Mouse (Mus musculus) midbrain, embryonic 11.5 days (tissue): ENCODE results near the gene Olfr556. TPM values are rescaled to one million over a fixed set of nuclear protein-coding genes. Genes with fewer than 3 reads are reported as not detected.

ENCODE experiments used
- ATAC-seq: fragments of 200-750 bp; cut with Nextera tagmentation; 2 replicates; pipeline ENCODE4 v1.8.0; 2017; ENCODE audit warnings: moderate TSS enrichment, moderate library complexity; ENCODE audit not compliant: low FRiP score
- DNase-seq: peaks from one replicate; pipeline ENCODE4 v3.0.0; 2015; ENCODE audit warnings: low spot score; ENCODE audit errors: missing footprints
- H3K27ac ChIP-seq: fragments of 300-500 bp; sonication (generic); 2 replicates; pipeline ENCODE4 v1.5.1; 2014; ENCODE audit warnings: low read depth, low read length
- H3K27me3 ChIP-seq: fragments of 300-500 bp; sonication (generic); 2 replicates; pipeline ENCODE4 v1.6.1; 2014; ENCODE audit warnings: mild to moderate bottlenecking, low read length, moderate library complexity, mixed read lengths; ENCODE audit not compliant: control insufficient read depth, insufficient read depth
- H3K36me3 ChIP-seq: fragments of 300-500 bp; sonication (generic); 2 replicates; pipeline ENCODE4 v1.6.1; 2014; ENCODE audit warnings: mild to moderate bottlenecking, low read length, moderate library complexity, mixed read lengths; ENCODE audit not compliant: control insufficient read depth, insufficient read depth
- H3K4me1 ChIP-seq: fragments of 300-500 bp; sonication (generic); 2 replicates; pipeline ENCODE4 v1.6.1; 2014; ENCODE audit warnings: low read length; ENCODE audit not compliant: control insufficient read depth, insufficient read depth
- H3K4me2 ChIP-seq: fragments of 300-500 bp; sonication (generic); 2 replicates; pipeline ENCODE4 v1.6.1; 2014; ENCODE audit warnings: mild to moderate bottlenecking, moderate library complexity
- H3K4me3 ChIP-seq: fragments of 300-500 bp; sonication (generic); 2 replicates; pipeline ENCODE4 v1.5.1; 2014; ENCODE audit warnings: low read depth, low read length
- H3K9ac ChIP-seq: fragments of 300-500 bp; sonication (generic); 2 replicates; pipeline ENCODE4 v1.6.1; 2014; ENCODE audit warnings: low read length
- H3K9me3 ChIP-seq: fragments of 300-500 bp; sonication (generic); 2 replicates; pipeline ENCODE4 v1.6.1; 2016; ENCODE audit warnings: low read length; ENCODE audit not compliant: control insufficient read depth
- WGBS: fragments of 180-500 bp; shearing (Covaris S2); extraction: QIAGEN DNeasy Blood & Tissue Kit; methylation state at CpG from one replicate; pipeline ENCODE4 v1.1.7; 2014; 5-methylcytosine and 5-hydroxymethylcytosine counted together
- polyA plus RNA-seq: library from polyadenylated mRNA; unstranded; fragments of >200 nt; fragmentation: Nextera tagmentation; extraction: Ambion mirVana; gene quantifications from 2 replicates; pipeline ENCODE4 v1.2.1, GENCODE M21; 2014

Gene Olfr556
- polyA plus RNA-seq, 1 experiment from 2014 or later = not detected

DNA sequence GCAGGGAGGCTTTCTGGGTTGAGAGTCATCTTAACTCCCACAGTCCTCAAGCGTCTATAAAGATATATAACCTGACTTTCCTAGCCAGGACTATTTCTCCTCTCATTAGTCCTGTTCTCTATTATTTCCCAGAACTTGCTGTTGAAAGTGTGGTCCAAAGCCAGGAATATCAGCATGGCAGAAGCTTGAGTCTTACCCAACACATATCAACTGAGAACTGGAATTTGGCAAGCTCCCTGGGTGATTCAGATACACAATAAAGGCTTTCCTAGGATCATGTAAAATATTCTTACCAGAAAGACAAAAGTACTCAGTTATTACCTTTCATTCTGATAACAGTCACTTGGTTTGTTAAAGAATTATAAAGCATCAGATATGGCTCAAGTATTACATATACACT lies 17.2 kb downstream of the Olfr556 start:
- no peak for DNase-seq
- Histone ChIP-seq H3K9me3 (no peaks in the 10 kb centered on the region), H3K4me1 (no peaks in the 10 kb centered on the region), H3K36me3 (no peaks in the 10 kb centered on the region), H3K4me3 (no peak overlapping the region), H3K4me2 (no peak overlapping the region), H3K27me3 (no peaks in the 10 kb centered on the region), H3K9ac (no peak overlapping the region), H3K27ac (no peak overlapping the region)
- 89% methylated on average over 1 of the region's 1 CpGs for whole genome bisulfite sequencing
- ATAC-seq = no peak

- no peaks in the 10 kb centered on the region for H3K27me3 ChIP-seq
- H3K9me3 ChIP-seq = no peaks in the 10 kb centered on the region
- H3K4me1 ChIP-seq = no peaks in the 10 kb centered on the region
- H3K4me2 ChIP-seq = peak within 1 kb of the TSS; percentile 61
- no peak within 1 kb of the TSS for H3K27ac ChIP-seq
- peak within 1 kb of the TSS; percentile 76 for H3K9ac ChIP-seq
- WGBS = under 1% methylated on average over 35 of the region's 40 CpGs
- peak within 1 kb of the TSS; percentile 48 for H3K4me3 ChIP-seq
- no peaks in the 10 kb centered on the region for H3K36me3 ChIP-seq
- ATAC-seq (peak; percentile 100), DNase-seq (peak; percentile 97)
Observed at GRCm38 (mm10) chr7:102686944-102687501, 22.3 kb downstream of the Olfr556 start, which contains the start of gene Trim68. Trim68 (minus strand) TSS chr7:102687327.

GRCm38 (mm10) chr7:102695358-102696125 lies 30.8 kb downstream of the Olfr556 start, which contains the start of gene Olfr557:
Olfr557 (plus strand) TSS chr7:102695910.
- no peaks in the 10 kb centered on the region for H3K4me1 ChIP-seq
- H3K27ac ChIP-seq = no peak within 1 kb of the TSS
- H3K4me2 ChIP-seq = no peak within 1 kb of the TSS
- no peaks in the 10 kb centered on the region for H3K36me3 ChIP-seq
- ATAC-seq = 0 out of 2 replicates have a peak, but pooled peaks have one; percentile 33
- H3K27me3 ChIP-seq = no peaks in the 10 kb centered on the region
- 82% methylated on average over 5 of the region's 5 CpGs for WGBS
- H3K9ac ChIP-seq = no peak within 1 kb of the TSS
- DNase-seq = peak; percentile 85
- no peaks in the 10 kb centered on the region for H3K9me3 ChIP-seq
- H3K4me3 ChIP-seq = no peak within 1 kb of the TSS

DNA sequence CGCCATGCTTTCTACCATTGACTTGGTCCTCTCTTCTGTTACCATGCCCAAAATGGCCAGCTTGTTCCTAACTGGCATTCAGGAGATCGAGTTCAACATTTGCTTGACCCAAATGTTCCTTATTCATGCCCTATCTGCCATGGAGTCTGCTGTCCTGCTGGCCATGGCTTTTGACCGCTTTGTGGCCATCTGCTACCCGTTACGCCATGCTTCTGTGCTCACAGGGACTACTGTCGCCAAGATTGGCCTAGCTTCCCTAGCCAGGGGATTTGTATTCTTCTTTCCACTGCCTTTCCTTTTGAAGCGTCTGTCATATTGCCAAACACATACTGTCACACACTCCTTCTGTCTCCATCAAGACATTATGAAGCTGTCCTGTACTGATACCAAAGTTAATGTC lies 33.8 kb downstream of the Olfr556 start:
- H3K9me3 ChIP-seq = no peaks in the 10 kb centered on the region
- WGBS = 88% methylated on average over 7 of the region's 7 CpGs

DNA sequence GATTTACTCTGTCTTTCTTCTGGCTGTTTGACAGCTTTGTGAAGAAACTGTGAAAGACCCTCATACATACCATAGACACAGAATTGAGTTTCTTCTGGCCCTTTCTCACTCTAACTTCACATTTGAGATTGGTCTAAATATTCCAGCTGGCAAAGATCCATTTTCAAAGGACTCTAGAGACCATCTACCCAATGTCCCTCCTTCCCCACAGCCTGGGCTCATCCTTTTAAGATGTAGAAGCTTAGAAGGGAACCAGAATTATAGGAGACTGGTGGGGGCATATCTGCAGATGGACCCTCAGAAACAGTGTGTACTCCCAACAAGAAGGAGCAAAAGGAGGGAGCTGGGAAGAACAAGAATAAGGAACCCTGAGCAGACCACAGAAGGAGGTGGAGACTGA lies 37.2 kb downstream of the Olfr556 start, which contains the start of gene Olfr558:
Olfr558 (plus strand) TSS at position 301 of the 400 bp plus-strand sequence.
- ATAC-seq (no peak), DNase-seq (no peak)
- H3K4me1 ChIP-seq = no peaks in the 10 kb centered on the region
- no peak within 1 kb of the TSS for H3K4me3 ChIP-seq
- no peak within 1 kb of the TSS for H3K4me2 ChIP-seq
- H3K9ac ChIP-seq = no peak within 1 kb of the TSS
- H3K27me3 ChIP-seq = no peaks in the 10 kb centered on the region
- H3K27ac ChIP-seq = no peak within 1 kb of the TSS
- H3K9me3 ChIP-seq = no peaks in the 10 kb centered on the region
- H3K36me3 ChIP-seq = no peaks in the 10 kb centered on the region

More for the DNA sequence above, 33.8 kb downstream of the Olfr556 start:
- H3K9ac ChIP-seq = no peak overlapping the region
- no peak for ATAC-seq
- no peak overlapping the region for H3K27ac ChIP-seq
- no peak overlapping the region for H3K4me3 ChIP-seq
- no peak for DNase-seq
- H3K36me3 ChIP-seq = no peaks in the 10 kb centered on the region
- no peaks in the 10 kb centered on the region for H3K27me3 ChIP-seq
- H3K4me1 ChIP-seq = no peaks in the 10 kb centered on the region
- no peak overlapping the region for H3K4me2 ChIP-seq

GRCm38 (mm10) chr7:102718970-102719369 lies 54.3 kb downstream of the Olfr556 start, which contains the start of gene Olfr33:
Olfr33 (minus strand) TSS chr7:102719070.
- no peak within 1 kb of the TSS for H3K27ac ChIP-seq
- DNase-seq = no peak
- ATAC-seq = no peak
- H3K9me3 ChIP-seq = no peaks in the 10 kb centered on the region
- H3K9ac ChIP-seq = no peak within 1 kb of the TSS
- H3K27me3 ChIP-seq = no peaks in the 10 kb centered on the region
- no peaks in the 10 kb centered on the region for H3K4me1 ChIP-seq
- no peak within 1 kb of the TSS for H3K4me3 ChIP-seq
- WGBS = 42% methylated on average over 1 of the region's 1 CpGs
- H3K36me3 ChIP-seq = no peaks in the 10 kb centered on the region
- no peak within 1 kb of the TSS for H3K4me2 ChIP-seq

Other genes starting within 250 kb of the Olfr556 start
- gene Rrm1, start 223.2 kb upstream of the Olfr556 start, polyA plus RNA-seq = 234 and 249 TPM in 2 replicates
- gene Olfr543, start 183.2 kb upstream of the Olfr556 start, polyA plus RNA-seq = 0.25 and 0.33 TPM in 2 replicates
- 0.04 and 0.10 TPM in 2 replicates for gene Olfr544, start 176.6 kb upstream of the Olfr556 start, polyA plus RNA-seq
- 0.16 TPM in 1 of 2 replicates, not detected in the other for gene Olfr545, start 165.3 kb upstream of the Olfr556 start, polyA plus RNA-seq
- gene Olfr547, start 130.2 kb upstream of the Olfr556 start, polyA plus RNA-seq = not detected in 2 replicates
- gene Olfr548-ps1, start 124.0 kb upstream of the Olfr556 start, polyA plus RNA-seq = not detected in 2 replicates
- gene Olfr549, start 115.0 kb upstream of the Olfr556 start, polyA plus RNA-seq = not detected in 2 replicates
- 0.42 and 0.44 TPM in 2 replicates for gene Trim21, start 99.4 kb upstream of the Olfr556 start, polyA plus RNA-seq
- not detected in 2 replicates for gene Olfr550, start 93.5 kb upstream of the Olfr556 start, polyA plus RNA-seq
- not detected in 2 replicates for gene Olfr551, start 73.0 kb upstream of the Olfr556 start, polyA plus RNA-seq
- gene Olfr552, start 67.1 kb upstream of the Olfr556 start, polyA plus RNA-seq = not detected in 2 replicates
- gene Olfr553, start 46.7 kb upstream of the Olfr556 start, polyA plus RNA-seq = not detected in 2 replicates
- gene Olfr554, start 26.5 kb upstream of the Olfr556 start, polyA plus RNA-seq = not detected in 2 replicates
- not detected in 2 replicates for gene Olfr555, start 6.1 kb upstream of the Olfr556 start, polyA plus RNA-seq
- gene Trim68, start 22.4 kb downstream of the Olfr556 start, polyA plus RNA-seq = 9.5 and 10.8 TPM in 2 replicates
- gene Olfr557, start 31.0 kb downstream of the Olfr556 start, polyA plus RNA-seq = not detected in 2 replicates
- gene Olfr558, start 37.3 kb downstream of the Olfr556 start, polyA plus RNA-seq = not detected in 2 replicates
- not detected in 2 replicates for gene Olfr33, start 54.2 kb downstream of the Olfr556 start, polyA plus RNA-seq
- gene Olfr559, start 62.6 kb downstream of the Olfr556 start, polyA plus RNA-seq = not detected in 2 replicates
- gene Olfr560, start 94.5 kb downstream of the Olfr556 start, polyA plus RNA-seq = not detected in 2 replicates
- gene Olfr78, start 94.6 kb downstream of the Olfr556 start, polyA plus RNA-seq = not detected in 2 replicates
- not detected in 2 replicates for gene Olfr561, start 106.3 kb downstream of the Olfr556 start, polyA plus RNA-seq
- gene Olfr564, start 138.6 kb downstream of the Olfr556 start, polyA plus RNA-seq = not detected in 2 replicates
- gene Olfr566, start 193.9 kb downstream of the Olfr556 start, polyA plus RNA-seq = not detected in 2 replicates
- gene Olfr568, start 212.2 kb downstream of the Olfr556 start, polyA plus RNA-seq = not detected in 2 replicates
- gene Olfr569, start 226.0 kb downstream of the Olfr556 start, polyA plus RNA-seq = not detected in 2 replicates
- gene Olfr570, start 229.7 kb downstream of the Olfr556 start, polyA plus RNA-seq = not detected in 2 replicates